Mouse (Mus musculus): Measurements from ENCODE around the gene Trim58.

Gene Trim58

GRCm38 (mm10) chr11:58640272-58640867 lies at the start of gene Trim58:
Gene Trim58 (plus strand): TSS chr11:58640465.
- peak; percentile 27 for DNase-seq

- DNase-seq, result no peak
Observed at GRCm38 (mm10) chr11:58594814-58595213, 45.5 kb upstream of the Trim58 start, which contains the start of gene Olfr324. Gene Olfr324 (plus strand): TSS chr11:58595114.

DNA sequence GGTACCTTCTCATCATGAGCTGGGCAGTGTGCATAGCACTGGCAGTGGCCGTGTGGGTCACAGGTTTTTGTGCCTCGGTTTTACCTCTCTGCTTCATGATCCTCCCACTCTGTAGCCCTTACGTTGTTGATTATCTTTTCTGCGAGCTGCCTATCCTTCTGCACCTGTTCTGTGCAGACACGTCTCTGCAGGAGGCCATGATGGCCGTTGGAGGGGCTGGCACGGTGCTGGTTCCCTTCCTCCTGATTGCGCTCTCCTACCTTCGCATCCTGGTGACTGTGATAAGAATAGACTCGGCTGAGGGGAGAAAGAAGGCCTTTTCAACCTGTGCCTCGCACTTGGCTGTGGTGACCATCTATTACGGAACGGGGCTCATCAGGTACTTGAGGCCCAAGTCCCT lies 42.4 kb upstream of the Trim58 start:
- DNase-seq, result no peak

DNA sequence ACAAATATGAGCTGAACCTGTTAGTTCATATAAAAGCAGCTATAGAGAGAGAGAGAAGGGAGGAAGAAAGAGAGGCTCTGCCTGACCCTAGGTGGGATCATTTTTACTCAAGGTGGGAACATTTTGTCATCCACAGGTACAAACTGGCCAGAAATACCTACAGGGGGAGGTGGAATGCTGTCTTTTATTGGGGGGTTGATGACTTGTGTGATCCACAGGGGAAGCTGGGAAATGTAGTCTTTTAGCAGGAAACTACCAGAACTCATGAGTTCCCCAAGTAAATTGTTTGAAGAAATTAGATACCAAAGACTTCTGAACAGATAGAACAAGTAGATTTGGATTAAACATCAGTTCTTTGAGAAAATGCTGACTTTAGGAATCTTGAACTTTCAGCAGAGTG lies 38.2 kb upstream of the Trim58 start:
- no peak for DNase-seq

- no peak for DNase-seq
Observed at GRCm38 (mm10) chr11:58602800-58603560, 37.3 kb upstream of the Trim58 start.

DNA sequence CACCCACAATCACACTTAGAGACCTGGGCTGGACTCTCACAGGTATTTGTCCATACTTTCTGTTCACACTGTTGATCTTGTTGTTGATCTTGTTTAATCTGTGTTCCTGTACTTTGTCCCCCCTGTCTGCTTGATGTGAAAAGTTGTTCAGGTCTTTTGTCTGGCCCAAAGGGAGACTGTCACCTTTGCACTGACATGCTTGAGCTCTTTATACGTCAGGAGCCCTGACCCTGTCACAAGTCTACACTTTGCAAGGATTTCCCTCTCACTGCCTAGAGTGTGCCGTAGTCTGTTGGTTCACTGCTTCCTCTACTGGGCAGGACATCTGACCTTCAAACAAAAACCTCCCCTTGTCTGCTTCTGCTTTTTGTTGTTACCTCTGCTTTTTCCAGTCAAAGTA lies 35.6 kb upstream of the Trim58 start:
- DNase-seq, result no peak

GRCm38 (mm10) chr11:58605228-58605627 lies 35.0 kb upstream of the Trim58 start:
- DNase-seq, result no peak

GRCm38 (mm10) chr11:58606177-58606919 lies 33.9 kb upstream of the Trim58 start:
- DNase-seq, result no peak

- no peak for DNase-seq
Observed at GRCm38 (mm10) chr11:58607030-58607429, 33.2 kb upstream of the Trim58 start.

DNA sequence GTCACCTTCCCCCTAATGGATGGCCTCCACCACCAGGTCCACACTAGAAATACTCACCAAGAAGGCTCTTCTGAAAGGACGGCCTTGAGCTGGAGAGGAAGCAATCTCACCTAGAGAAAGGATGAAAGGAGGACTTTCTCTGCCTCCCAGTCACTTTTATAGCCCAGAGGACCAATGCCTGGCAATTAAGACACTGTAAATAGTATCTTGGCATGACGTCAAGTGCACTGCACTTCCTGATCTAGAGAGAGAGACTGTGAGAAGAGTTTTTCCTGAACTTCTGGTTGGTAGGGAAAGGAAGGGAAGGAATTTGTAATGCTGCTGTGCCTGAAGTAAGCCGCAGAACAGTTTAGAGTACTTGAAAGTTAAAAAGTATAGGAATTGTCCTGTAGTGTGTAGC lies 26.9 kb upstream of the Trim58 start:
- DNase-seq, result no peak

GRCm38 (mm10) chr11:58614526-58614925 lies 25.7 kb upstream of the Trim58 start:
- DNase-seq, result peak; percentile 17

GRCm38 (mm10) chr11:58615975-58616374 lies 24.3 kb upstream of the Trim58 start, which contains the start of gene 2210407C18Rik:
Gene 2210407C18Rik (minus strand): TSS chr11:58616075.
- DNase-seq, result no peak

- no peak for DNase-seq
Observed at GRCm38 (mm10) chr11:58618369-58618768, 21.9 kb upstream of the Trim58 start.

GRCm38 (mm10) chr11:58618793-58619192 lies 21.5 kb upstream of the Trim58 start:
- DNase-seq, result no peak

DNA sequence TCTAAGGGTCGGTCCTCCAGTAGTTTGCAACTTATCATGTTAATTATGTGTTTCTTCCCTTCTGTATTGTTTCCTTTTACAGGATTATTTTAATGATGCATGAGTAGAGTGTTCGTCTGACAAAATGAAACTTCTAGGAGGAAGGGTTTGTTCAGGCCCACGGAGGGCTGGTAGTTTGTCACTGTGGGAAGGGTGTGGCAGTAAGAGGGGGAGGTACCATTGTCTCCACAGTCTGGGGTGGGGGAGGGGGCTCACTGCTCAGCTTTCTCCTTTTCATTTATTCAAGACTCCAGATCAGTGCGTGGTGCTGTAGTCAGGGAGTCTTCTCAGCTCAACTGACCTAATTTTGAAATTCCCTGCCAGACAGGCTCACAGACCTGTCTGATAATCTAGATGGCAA lies 14.1 kb upstream of the Trim58 start:
- no peak for DNase-seq

DNA sequence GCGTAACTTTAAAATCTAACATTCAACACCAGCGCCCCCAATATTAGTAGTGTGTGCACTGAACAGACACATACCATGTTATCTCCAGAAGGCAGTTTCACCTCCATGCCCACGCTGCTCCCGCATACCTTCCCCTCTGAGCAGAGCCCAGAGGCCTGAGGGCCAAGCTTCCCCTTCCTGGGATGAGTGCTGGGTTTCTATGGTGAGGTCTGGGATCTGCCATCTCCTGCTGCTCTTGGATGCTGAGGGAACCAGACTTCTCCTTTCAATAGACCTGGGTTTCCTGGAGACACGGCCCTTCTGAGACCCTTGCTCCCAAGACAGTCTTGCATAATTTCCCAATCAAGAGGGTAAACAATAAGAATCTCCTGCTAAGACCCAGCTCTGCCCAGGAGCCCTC lies 9.9 kb upstream of the Trim58 start, which contains the start of gene Olfr323:
Gene Olfr323, minus strand, starts transcription at position 101 of the 400 bp plus-strand sequence.
- DNase-seq, result no peak

DNA sequence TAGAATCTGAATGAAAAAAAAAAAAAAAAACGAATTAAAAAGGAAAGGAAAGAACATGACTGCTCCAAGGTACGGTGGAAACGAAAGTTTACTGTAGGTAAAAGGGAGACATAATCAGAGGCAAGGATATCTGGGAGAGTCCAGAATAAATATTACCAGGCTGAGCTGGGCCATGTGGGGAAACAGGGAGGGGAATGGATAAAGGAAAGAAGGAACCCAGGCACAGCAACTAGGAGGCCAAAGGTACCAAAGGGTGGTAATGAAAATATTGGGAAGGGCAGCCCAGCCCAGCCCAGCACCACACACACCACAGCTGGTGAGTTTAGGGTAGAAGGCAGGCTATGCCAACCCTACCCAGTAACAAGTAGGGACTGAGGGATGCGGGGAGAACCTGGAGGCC lies 5.4 kb upstream of the Trim58 start:
- DNase-seq, result no peak

DNA sequence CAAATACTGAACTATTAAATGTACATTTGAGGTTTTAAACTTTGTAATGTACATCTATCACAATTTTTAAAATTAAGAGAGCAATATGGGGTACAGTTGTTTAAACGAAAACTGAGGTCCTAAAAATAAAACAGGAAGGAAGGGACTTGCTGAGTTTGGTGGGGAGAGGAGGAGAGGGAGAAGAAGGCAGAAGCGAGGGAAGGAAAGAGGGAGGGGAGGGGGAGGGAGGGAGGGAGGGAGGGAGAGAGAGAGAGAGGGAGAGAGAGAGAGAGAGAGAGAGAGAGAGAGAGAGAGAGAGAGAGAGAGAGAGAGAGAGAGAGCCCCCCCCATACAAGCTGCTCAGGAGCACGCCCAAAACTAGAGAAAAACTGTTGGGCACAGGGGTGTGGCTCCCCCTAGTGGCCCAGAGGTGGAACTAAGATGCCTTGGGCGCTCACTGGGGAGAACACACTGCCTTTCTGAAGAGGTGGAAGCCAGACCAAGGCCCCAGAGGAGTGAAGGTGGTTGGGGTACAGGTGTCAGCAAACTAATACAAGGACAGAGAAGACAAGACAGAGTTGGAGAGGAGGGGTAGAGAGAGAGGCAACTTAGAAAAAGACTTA lies 3.8 kb upstream of the Trim58 start:
- peak; percentile 62 for DNase-seq

DNA sequence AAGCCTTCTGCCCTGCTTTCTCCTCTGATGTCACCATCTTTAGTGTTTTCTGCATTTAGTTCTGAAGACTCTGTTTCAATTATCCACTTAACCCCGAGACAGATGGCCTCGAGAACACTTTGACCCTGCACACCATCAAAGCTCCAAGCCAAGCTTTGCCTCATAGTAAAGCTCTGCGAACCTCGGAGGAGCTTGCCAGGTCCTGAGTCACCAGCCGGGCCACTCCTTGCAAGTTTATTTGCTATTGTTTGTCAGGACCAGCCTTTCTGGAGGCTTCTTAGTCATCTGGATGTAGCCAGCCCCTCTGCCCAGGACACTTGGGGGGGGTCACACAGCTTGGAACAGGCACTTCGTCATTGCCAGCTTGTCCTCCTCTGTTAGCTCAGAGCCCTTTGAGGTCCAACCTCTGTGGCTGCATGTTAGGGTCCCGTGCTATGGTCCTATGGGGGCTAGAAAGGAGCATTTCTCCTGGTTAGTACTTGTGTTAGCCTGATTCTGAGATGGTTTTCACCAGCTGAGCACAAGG lies 2.0 kb upstream of the Trim58 start:
- DNase-seq, result no peak

DNA sequence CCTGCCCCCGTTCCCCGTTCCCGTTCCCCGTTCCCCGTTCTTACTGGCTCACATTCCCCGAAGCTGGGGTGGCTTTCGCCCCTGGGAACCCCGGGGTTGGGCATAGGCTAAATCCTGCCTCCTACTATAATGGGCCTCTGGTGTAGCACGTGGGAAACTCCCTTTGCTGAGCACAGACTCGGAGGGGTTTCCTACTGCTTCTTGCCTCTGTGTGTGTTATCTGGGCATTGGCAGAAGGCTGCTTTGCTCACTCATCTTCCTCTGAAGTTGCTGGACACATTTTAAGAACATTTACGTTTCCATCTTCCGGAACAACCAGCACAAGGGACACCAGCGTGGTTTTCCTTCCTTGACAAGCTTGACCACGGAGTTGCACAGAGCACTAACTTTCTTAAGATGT lies 792 bp downstream of the Trim58 start:
- DNase-seq, result no peak

GRCm38 (mm10) chr11:58641638-58642358 lies 1.5 kb downstream of the Trim58 start:
- DNase-seq, result no peak

DNA sequence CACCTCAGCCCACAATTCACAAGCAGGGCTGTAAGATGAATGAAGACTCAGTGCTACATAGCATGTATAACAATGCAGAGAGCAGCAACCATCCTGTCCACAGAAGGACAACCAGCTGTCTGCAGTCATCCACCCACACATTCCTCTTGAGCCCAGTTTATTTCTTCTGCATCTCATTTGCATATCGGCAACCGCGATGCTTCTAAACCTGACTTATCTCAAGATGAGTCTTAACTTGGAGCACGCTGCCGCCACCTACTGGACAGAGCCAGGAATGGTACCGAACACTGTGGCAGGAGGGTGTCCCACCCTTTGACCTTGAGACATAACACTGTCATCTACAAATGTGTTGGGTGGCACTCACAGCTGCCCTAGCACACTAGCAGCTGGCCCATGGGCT lies 3.1 kb downstream of the Trim58 start:
- DNase-seq, result peak; percentile 20

Data from kidney, postnatal 10 days (tissue).